Mouse (Mus musculus) midbrain, embryonic 13.5 days (tissue): ENCODE data around the gene Atg5. TPM values are rescaled to one million over a fixed set of nuclear protein-coding genes. Genes with fewer than 3 reads are reported as not detected.

Source experiments
- ATAC-seq: fragments of 200-750 bp; cut with Nextera tagmentation; 2 replicates; pipeline ENCODE4 v1.8.0; 2017; ENCODE audit warnings: mild to moderate bottlenecking, moderate TSS enrichment, moderate library complexity
- H3K27ac ChIP-seq: fragments of 300-500 bp; sonication (generic); 2 replicates; pipeline ENCODE4 v1.5.1; 2015; ENCODE audit warnings: inconsistent platforms, mild to moderate bottlenecking, moderate library complexity
- H3K27me3 ChIP-seq: fragments of 300-500 bp; sonication (generic); 2 replicates; pipeline ENCODE4 v1.6.1; 2015; ENCODE audit warnings: mild to moderate bottlenecking, inconsistent platforms
- H3K36me3 ChIP-seq: fragments of 300-500 bp; sonication (generic); 2 replicates; pipeline ENCODE4 v1.6.1; 2015; ENCODE audit warnings: mild to moderate bottlenecking, inconsistent platforms
- H3K4me1 ChIP-seq: fragments of 300-500 bp; sonication (generic); replicated peaks from 2 replicates; pipeline ENCODE4 v1.6.1; 2015; ENCODE audit warnings: inconsistent platforms
- H3K4me2 ChIP-seq: fragments of 300-500 bp; sonication (generic); replicated peaks from 2 replicates; pipeline ENCODE4 v1.6.1; 2015; ENCODE audit warnings: moderate library complexity, mild to moderate bottlenecking, inconsistent platforms
- H3K4me3 ChIP-seq: fragments of 300-500 bp; sonication (generic); replicated peaks from 2 replicates; pipeline ENCODE4 v1.5.1; 2015; ENCODE audit warnings: mild to moderate bottlenecking, inconsistent platforms
- H3K9ac ChIP-seq: fragments of 300-500 bp; sonication (generic); replicated peaks from 2 replicates; pipeline ENCODE4 v1.6.1; 2015; ENCODE audit warnings: mild to moderate bottlenecking, inconsistent platforms
- H3K9me3 ChIP-seq: fragments of 300-500 bp; sonication (generic); 2 replicates; pipeline ENCODE4 v1.6.1; 2016; ENCODE audit warnings: mild to moderate bottlenecking, inconsistent platforms
- WGBS: fragments of 180-500 bp; shearing (Covaris S2); methylation state at CpG from one replicate; pipeline ENCODE4 v1.1.7; 2015; 5-methylcytosine and 5-hydroxymethylcytosine counted together
- polyA plus RNA-seq: library from polyadenylated mRNA; unstranded; fragments of >200 nt; fragmentation: Nextera tagmentation; extraction: Ambion mirVana; gene quantifications from 2 replicates; pipeline ENCODE4 v1.2.1, GENCODE M21; 2015

Atg5 gene
- polyA plus RNA-seq, 1 experiment from 2014 or later = 51.9 TPM

DNA sequence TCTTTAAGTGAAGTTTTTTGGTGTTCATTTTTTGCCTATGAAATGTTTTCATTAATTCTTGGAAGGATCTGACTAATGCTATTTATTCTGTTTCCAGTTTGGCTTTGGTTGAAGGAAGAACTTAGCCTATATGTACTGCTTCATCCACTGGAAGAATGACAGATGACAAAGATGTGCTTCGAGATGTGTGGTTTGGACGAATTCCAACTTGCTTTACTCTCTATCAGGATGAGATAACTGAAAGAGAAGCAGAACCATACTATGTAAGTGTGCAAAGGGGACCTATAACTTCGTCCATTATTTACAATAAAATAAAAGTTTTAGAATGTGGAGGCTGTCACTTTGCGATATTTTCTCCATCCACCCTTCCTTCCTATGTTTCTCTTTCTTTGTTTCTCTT lies 17.8 kb downstream of the Atg5 start:
- H3K4me3 ChIP-seq = no peak overlapping the region
- H3K27me3 ChIP-seq = no peaks in the 10 kb centered on the region
- no peaks in the 10 kb centered on the region for H3K4me1 ChIP-seq
- no peak overlapping the region for H3K4me2 ChIP-seq
- ATAC-seq = no peak
- no peaks in the 10 kb centered on the region for H3K9me3 ChIP-seq
- H3K27ac ChIP-seq = no peak overlapping the region
- H3K9ac ChIP-seq = no peak overlapping the region
- WGBS = 93% methylated on average over 4 of the region's 4 CpGs
- H3K36me3 ChIP-seq = peaks cover 33% of the 10 kb centered on the region

DNA sequence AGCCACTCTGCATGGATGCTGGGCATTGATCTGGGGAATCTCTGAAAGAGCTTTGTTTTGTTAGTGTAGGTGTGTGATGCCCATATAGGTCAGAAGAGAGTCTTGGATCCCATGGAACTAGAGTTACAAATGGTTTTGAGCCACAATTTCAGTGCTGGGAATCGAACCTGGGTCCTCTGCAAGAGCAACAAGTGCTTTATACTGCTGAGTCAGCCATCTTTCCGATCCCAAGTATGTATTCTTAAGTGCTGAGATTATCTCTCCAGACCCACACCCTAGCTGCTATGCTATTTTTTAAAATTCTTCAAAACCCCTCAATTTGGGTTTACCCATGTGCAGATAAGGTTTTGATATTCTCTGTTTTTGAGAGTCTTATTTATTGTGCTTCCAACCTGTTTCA lies 22.7 kb downstream of the Atg5 start:
- Histone ChIP-seq H3K36me3 (peaks cover 39% of the 10 kb centered on the region), H3K27me3 (no peaks in the 10 kb centered on the region), H3K9ac (no peak overlapping the region), H3K9me3 (no peaks in the 10 kb centered on the region), H3K27ac (no peak overlapping the region), H3K4me2 (no peak overlapping the region), H3K4me3 (no peak overlapping the region), H3K4me1 (no peaks in the 10 kb centered on the region)
- ATAC-seq = no peak
- 98% methylated on average over 2 of the region's 2 CpGs for WGBS

DNA sequence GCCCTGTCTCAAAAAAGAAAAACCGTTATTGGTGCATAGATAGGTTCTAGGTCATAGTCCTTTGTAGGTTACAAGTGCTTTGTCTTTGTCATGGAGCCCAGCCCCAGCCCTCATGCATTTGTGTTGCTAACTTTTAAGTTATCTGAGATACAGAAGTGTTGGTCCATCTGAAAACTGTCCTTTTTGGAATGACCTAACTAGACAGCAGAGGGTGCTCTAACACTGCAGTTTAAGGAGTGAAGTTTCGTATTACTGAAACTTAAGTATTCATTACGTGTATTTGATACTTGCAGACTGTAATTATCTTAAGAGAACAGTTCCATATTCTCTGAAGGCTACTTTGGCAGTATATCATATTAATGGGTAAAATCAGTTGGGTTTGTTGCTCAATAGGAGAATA lies 24.0 kb downstream of the Atg5 start:
- no peak for ATAC-seq
- Histone ChIP-seq H3K4me2 (no peak overlapping the region), H3K9ac (no peak overlapping the region), H3K36me3 (peaks cover 31% of the 10 kb centered on the region), H3K9me3 (no peaks in the 10 kb centered on the region), H3K27me3 (no peaks in the 10 kb centered on the region), H3K27ac (no peak overlapping the region), H3K4me1 (no peaks in the 10 kb centered on the region), H3K4me3 (no peak overlapping the region)
- WGBS = 69% methylated on average over 3 of the region's 3 CpGs

DNA sequence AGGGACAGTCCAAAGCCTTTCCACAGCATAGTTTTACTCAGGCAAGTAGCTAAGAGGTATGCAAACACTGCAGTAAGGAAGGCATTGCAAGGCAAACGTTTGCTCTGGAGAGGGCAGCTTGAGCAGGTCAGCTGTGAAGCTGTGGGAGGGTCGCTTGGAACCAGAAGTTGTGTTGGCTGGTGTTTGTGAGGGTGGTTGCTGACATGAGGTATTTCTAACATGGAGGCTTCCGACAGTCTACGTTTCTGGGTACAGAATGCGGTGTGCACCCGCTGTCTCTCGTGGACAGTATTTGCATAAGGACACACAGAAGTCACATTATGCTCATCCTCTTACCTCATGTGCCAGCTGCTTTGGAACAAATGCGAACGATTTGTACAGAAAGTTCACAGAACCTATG lies 31.0 kb downstream of the Atg5 start:
- no peak overlapping the region for H3K4me2 ChIP-seq
- no peak overlapping the region for H3K27ac ChIP-seq
- H3K9ac ChIP-seq = no peak overlapping the region
- H3K27me3 ChIP-seq = no peaks in the 10 kb centered on the region
- H3K9me3 ChIP-seq = no peaks in the 10 kb centered on the region
- ATAC-seq = no peak
- WGBS = 79% methylated on average over 9 of the region's 9 CpGs
- no peaks in the 10 kb centered on the region for H3K4me1 ChIP-seq
- peaks cover 12% of the 10 kb centered on the region for H3K36me3 ChIP-seq
- no peak overlapping the region for H3K4me3 ChIP-seq

DNA sequence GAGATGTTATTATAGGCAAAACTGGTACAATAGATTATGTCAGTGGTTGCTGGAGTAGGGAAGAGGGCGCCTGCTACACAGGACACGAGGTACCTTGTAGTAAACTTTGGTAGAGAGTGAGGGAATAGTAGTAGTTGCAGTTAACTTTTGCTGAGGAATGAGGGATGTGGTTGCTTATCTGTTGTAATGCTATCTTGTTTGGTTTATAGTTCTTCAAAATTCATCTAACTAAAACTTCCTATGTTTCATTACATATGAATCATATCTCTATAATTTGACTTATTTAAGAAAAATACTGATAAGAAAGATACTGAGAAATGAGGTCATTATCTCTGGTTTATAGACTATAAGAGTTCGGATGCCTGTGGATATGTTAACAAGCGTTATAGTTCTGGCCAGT lies 31.9 kb downstream of the Atg5 start:
- Histone ChIP-seq H3K4me2 (no peak overlapping the region), H3K27me3 (no peaks in the 10 kb centered on the region), H3K36me3 (peaks cover 15% of the 10 kb centered on the region), H3K27ac (no peak overlapping the region), H3K4me3 (no peak overlapping the region), H3K4me1 (no peaks in the 10 kb centered on the region), H3K9me3 (no peaks in the 10 kb centered on the region), H3K9ac (no peak overlapping the region)
- no peak for ATAC-seq
- 95% methylated on average over 4 of the region's 4 CpGs for WGBS

DNA sequence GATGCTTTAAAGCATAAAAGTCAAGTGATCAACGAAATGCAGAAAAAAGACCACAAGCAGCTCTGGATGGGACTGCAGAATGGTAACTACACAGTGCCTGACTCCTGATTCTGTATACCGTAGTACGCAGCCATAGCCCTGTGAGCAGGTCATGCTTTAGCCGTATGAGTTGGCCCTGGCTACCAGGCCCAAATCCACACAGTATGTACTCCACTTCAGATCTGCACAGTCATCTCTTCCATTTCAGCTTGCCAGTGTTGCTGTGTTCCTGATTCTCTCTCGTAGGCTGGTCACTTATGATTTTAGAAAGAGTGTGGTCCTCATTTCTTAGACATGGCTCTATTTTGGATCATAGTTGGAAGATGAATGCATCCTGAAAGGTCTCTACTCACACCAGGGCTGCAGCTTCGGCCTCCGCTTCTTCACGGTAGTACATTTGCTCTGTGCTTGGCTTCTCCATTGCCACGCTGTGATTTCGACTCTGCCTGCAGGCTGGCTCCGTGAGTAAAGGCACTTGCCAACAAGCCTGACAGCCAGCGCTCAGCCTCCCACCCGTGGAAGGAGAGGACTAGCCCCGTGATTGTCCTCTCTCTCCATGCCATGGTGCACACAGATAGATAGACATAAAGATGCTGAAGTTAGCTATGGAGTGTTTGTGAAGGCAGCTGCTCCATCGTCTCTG lies 35.6 kb downstream of the Atg5 start:
- Histone ChIP-seq H3K27ac (no peak overlapping the region), H3K4me2 (no peak overlapping the region), H3K27me3 (no peaks in the 10 kb centered on the region), H3K4me1 (no peaks in the 10 kb centered on the region), H3K4me3 (no peak overlapping the region), H3K9ac (no peak overlapping the region), H3K9me3 (no peaks in the 10 kb centered on the region), H3K36me3 (peaks cover 15% of the 10 kb centered on the region)
- ATAC-seq = no peak
- 95% methylated on average over 15 of the region's 15 CpGs for WGBS

DNA sequence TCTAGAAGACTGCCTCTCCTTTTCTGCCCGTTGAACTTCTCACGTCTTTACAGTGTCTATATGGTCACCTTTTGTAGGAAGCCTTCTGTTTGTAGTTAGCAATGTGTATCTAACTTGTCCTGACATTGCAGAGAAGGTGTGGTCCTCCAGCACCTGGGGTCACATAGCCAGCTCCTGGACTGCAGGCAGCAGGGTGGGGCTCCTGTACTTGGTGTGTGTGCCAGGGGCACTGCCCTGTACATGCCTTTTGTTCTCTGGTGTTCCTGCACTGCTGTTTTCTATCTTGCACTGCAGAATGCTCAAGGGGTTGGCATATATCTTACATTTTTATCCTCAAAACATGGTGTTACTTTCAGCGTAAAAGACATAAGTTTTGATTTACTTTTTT lies 36.2 kb downstream of the Atg5 start:
- Histone ChIP-seq H3K27me3 (no peaks in the 10 kb centered on the region), H3K4me1 (no peaks in the 10 kb centered on the region), H3K36me3 (peaks cover 16% of the 10 kb centered on the region), H3K4me2 (no peak overlapping the region), H3K27ac (no peak overlapping the region), H3K9ac (no peak overlapping the region), H3K9me3 (no peaks in the 10 kb centered on the region), H3K4me3 (no peak overlapping the region)
- no peak for ATAC-seq
- WGBS = 97% methylated on average over 3 of the region's 3 CpGs

DNA sequence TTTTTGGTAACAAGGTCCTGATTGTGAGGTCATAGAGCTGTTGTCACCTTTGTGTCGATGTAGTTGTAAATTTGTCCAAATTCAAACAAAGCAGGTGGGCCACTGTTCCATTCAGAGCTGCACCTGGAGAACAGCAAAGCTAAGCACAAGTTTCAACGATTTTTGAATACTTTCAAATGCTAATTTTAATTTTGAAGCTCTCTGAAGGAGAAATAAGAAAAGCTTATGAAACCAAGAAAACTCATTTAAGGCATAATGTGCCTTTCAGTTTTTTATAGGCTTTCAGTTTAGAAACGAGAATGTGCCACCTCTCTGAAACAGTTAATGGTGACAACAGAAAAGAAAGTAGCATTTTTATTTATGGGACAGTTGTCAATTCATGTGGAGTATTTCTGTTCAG lies 36.7 kb downstream of the Atg5 start:
- no peaks in the 10 kb centered on the region for H3K27me3 ChIP-seq
- peaks cover 20% of the 10 kb centered on the region for H3K36me3 ChIP-seq
- H3K4me3 ChIP-seq = no peak overlapping the region
- WGBS = 78% methylated on average over 3 of the region's 3 CpGs
- H3K4me1 ChIP-seq = no peaks in the 10 kb centered on the region
- H3K4me2 ChIP-seq = no peak overlapping the region
- no peak for ATAC-seq
- H3K27ac ChIP-seq = no peak overlapping the region
- H3K9me3 ChIP-seq = no peaks in the 10 kb centered on the region
- no peak overlapping the region for H3K9ac ChIP-seq

DNA sequence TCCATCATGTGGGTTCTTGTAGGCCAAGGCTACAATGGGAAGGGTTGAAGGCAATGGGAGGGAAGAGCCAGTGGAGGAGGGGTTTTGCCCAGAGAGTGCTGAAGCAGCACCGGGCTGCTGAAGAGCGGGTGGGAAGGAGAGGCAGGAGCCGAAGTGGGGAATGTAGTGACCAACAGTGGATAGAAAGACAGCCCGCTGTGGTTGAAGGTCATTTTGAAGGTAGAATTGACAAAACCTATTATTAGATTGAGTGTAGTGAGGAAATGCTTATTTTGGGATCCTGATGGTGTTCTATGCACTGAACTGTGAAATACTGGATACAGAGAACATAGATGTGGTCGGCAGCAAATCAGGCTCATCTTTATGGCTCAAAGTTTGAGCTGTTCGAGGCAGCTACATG lies 38.1 kb downstream of the Atg5 start:
- Histone ChIP-seq H3K4me3 (no peak overlapping the region), H3K27me3 (no peaks in the 10 kb centered on the region), H3K27ac (no peak overlapping the region), H3K36me3 (peaks cover 20% of the 10 kb centered on the region), H3K9me3 (no peaks in the 10 kb centered on the region), H3K4me1 (no peaks in the 10 kb centered on the region), H3K9ac (no peak overlapping the region), H3K4me2 (no peak overlapping the region)
- 95% methylated on average over 6 of the region's 6 CpGs for WGBS
- ATAC-seq = no peak

DNA sequence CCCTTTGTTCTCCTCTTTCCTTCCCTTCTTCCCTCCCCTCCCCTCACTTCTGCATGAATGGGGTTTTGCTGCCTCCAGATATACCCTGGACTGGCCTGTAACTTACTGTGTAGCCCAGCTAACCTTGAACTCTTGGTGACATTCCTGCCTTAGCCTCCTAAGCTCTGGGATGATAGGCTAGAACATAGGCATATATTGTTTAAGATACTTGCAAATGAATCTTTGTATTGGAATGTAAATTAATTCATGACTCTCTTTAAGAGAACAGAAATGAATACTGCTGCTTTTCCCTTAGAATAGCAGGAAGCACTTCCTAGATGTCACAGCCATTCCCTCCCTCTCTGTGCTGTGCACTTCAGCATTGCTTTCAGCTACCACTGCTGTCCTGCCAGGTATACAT lies 40.1 kb downstream of the Atg5 start:
- H3K4me3 ChIP-seq = no peak overlapping the region
- no peak overlapping the region for H3K9ac ChIP-seq
- no peak overlapping the region for H3K27ac ChIP-seq
- no peaks in the 10 kb centered on the region for H3K4me1 ChIP-seq
- H3K27me3 ChIP-seq = no peaks in the 10 kb centered on the region
- peaks cover 20% of the 10 kb centered on the region for H3K36me3 ChIP-seq
- no peak overlapping the region for H3K4me2 ChIP-seq
- no peaks in the 10 kb centered on the region for H3K9me3 ChIP-seq
- ATAC-seq = no peak

DNA sequence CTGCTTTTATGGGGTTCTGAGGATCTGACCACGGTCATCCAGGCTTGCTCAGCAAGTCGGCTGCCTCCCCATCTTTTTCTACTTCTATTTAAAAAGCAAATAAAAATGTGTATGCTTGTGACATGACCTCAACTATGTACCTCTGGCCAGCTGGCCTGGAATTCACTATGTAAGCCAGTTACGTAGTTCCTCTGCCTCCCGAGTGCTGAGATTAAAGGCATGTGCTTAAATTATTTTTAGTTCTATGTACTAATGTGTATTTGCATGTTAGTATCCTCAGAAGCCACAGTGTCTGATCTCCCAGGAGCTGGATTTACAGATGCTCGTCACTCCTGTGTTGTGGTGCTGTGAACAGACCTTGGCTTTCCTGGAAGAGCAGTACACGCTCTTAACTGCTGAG lies 41.1 kb downstream of the Atg5 start:
- Histone ChIP-seq H3K4me1 (no peaks in the 10 kb centered on the region), H3K36me3 (peaks cover 13% of the 10 kb centered on the region), H3K4me3 (no peak overlapping the region), H3K27ac (no peak overlapping the region), H3K27me3 (no peaks in the 10 kb centered on the region), H3K4me2 (no peak overlapping the region), H3K9ac (no peak overlapping the region), H3K9me3 (no peaks in the 10 kb centered on the region)
- no peak for ATAC-seq
- 88% methylated on average over 6 of the region's 6 CpGs for WGBS

DNA sequence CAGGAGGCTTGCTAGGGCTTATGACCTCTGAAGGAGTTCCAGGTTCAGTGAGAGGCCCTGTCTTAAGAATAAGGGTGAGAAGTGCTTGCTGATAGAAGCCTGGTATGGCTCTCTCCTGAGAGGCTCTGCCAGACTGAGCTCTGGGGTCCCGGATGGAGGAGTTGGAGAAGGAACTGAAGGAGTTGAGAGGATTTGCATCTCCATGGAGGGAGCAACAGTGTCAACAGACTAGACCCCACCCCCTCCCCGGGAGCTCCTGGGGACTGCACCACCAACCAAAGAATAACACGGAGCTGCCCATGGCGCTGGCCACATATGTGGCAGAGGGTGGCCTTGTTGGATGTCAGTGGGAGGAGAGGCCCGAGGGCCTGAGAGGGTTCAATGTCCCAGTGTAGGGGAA lies 47.1 kb downstream of the Atg5 start:
- Histone ChIP-seq H3K9me3 (no peaks in the 10 kb centered on the region), H3K9ac (no peak overlapping the region), H3K36me3 (peaks cover 9% of the 10 kb centered on the region), H3K4me2 (no peak overlapping the region), H3K4me1 (no peaks in the 10 kb centered on the region), H3K27ac (no peak overlapping the region), H3K4me3 (no peak overlapping the region), H3K27me3 (no peaks in the 10 kb centered on the region)
- 36% methylated on average over 5 of the region's 5 CpGs for WGBS
- no peak for ATAC-seq
